Mouse (Mus musculus) embryonic fibroblast, embryonic 13.5 days (primary cell): ENCODE measurements around the gene BC107364.

ENCODE experiments used
- CTCF ChIP-seq: IDR thresholded peaks from 2 replicates; pipeline ENCODE4 v1.5.1; 2011; ENCODE audit warnings: mild to moderate bottlenecking, control low read depth, low read length, moderate library complexity, borderline replicate concordance; ENCODE audit not compliant: insufficient read depth
- POLR2A ChIP-seq: IDR thresholded peaks from 2 replicates; pipeline ENCODE4 v1.6.1; 2011; ENCODE audit warnings: low read depth, mild to moderate bottlenecking, control low read depth, low read length, moderate library complexity

DNA sequence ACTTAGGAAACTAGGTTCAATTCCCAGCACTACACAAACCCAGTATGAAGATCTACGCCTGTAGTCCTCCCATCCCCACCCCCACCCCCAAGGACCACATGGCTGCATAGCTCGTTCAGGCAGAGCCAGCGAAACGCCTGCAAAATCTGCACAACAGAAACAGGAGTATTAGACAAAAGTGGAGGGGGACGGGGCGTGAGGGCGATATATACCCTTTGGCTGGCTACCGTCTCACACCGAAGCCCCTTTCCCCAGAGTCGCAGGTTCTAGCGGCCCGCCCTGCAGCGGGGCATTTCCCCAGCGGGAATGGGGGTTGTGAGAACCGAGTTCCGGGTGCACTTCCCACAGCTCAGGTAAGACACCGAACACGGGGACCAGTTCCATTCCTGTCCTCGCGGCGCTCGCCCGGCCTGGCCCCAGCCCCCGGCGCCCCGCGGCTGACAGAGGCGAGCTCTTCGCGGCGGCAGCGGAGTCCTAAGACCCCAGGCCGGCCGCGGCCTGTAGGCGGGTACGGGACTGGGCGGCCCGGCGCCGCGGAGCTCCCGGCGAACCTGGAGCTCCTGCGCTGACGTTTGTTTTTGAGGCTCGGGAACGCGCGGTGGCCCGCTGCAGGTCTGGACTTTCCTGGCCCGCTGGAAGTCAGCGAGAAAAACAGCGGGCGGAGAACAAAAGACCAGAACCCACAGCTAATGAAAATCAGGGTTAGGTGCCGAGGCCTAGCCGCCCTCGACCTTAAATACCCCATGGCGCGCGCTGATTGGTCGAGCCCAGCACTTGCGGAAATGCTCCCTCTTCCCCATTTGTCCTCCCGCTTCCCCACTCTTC lies 37.8 kb downstream of the BC107364 start:
- TF ChIP-seq CTCF (no peak), POLR2A (peak; percentile 94)
